Mouse (Mus musculus) olfactory bulb, adult 2 months (tissue): ENCODE data around the gene Vps26c. TPM values are rescaled to one million over a fixed set of nuclear protein-coding genes. Genes with fewer than 3 reads are reported as not detected.
A peak's percentile ranks its signal among the peaks of the same experiment; 100 is the strongest.

Experiments used
- H3K27ac ChIP-seq: fragments of 200-500 bp; 2 replicates; pipeline ENCODE4 v1.5.1; 2012; ENCODE audit warnings: low read depth, low read length; ENCODE audit not compliant: insufficient read depth
- H3K4me1 ChIP-seq: fragments of 200-500 bp; 2 replicates; pipeline ENCODE4 v1.6.1; 2012; ENCODE audit warnings: low read length; ENCODE audit not compliant: control insufficient read depth, insufficient read depth
- H3K4me3 ChIP-seq: fragments of 200-500 bp; 2 replicates; pipeline ENCODE4 v1.5.1; 2012; ENCODE audit warnings: mild to moderate bottlenecking, low read depth, low read length, moderate library complexity; ENCODE audit not compliant: insufficient read depth
- CTCF ChIP-seq: fragments of 200-500 bp; IDR thresholded peaks from 2 replicates; pipeline ENCODE4 v1.5.1; 2012; ENCODE audit warnings: low read depth, mild to moderate bottlenecking, low read length, moderate library complexity; ENCODE audit not compliant: insufficient read depth
- POLR2A ChIP-seq: fragments of 200-500 bp; IDR thresholded peaks from 2 replicates; pipeline ENCODE4 v1.6.1; 2012; ENCODE audit warnings: mild to moderate bottlenecking, low read depth, low read length, moderate library complexity; ENCODE audit not compliant: insufficient read depth
- WGBS: fragments of 180-500 bp; shearing (Covaris S2); methylation state at CpG from one replicate; pipeline ENCODE4 v1.1.7; 2018; 5-methylcytosine and 5-hydroxymethylcytosine counted together
- polyA plus RNA-seq: library from polyadenylated mRNA; stranded (reverse); fragments of >200 nt; gene quantifications from 2 replicates; pipeline ENCODE4 v1.2.4, GENCODE M21; 2012; ENCODE audit warnings: low replicate concordance; ENCODE audit not compliant: missing spikeins, insufficient read depth, insufficient read length

Gene Vps26c
- not detected in 2 replicates for polyA plus RNA-seq

DNA sequence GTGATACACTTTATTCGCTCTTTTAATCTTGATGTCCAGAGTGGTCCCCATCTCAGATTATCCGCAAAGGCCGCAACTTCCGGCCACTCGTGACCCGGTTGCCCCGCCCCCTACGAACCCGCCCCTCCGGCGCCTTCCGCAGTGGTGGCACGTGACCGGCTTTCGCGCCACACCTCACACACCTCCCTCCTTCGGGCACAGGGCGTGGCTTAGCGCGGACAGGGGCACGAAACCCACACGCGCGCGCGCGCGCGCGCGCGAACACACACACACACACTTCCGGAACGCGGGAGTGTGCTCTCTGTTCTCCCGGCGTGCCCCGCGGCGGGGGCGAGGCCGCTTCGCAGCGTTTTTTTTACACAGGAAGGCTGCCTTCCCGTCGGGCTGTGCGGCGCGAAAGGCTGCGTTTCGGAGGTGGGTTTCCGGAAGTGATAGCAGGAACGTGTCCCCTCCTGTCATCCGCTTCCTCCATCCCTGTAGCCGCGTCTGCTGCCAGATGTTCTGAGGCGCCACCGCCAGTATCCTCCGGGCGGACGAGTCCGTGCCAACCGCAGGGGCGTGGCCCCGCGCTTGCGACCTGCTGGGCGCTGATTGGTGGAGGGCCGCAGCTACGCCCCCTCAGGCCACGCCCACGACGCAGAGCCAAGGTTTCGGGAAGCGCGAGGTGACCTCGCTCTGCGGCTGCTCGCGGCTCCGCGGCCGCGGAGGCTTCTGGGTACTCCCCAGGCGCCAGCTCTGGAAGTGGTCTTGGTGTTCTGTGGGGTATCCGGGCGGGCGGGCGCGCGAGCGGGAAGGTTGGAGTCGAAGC is at the start of gene Vps26c:
Vps26c (minus strand) TSS at position 487 of the 808 bp plus-strand sequence.
- peak within 1 kb of the TSS; percentile 92 for H3K27ac ChIP-seq
- H3K4me1 ChIP-seq, result no peaks in the 10 kb centered on the region
- peak within 1 kb of the TSS; percentile 66 for H3K4me3 ChIP-seq
- TF ChIP-seq CTCF, result no peak
- TF ChIP-seq POLR2A, result peak; percentile 76
- under 1% methylated on average over 93 of the region's 93 CpGs for WGBS

- H3K4me1 ChIP-seq, result peaks cover 20% of the 10 kb centered on the region
- no peak overlapping the region for H3K4me3 ChIP-seq
- H3K27ac ChIP-seq, result no peak overlapping the region
- no peak for TF ChIP-seq POLR2A
- no peak for TF ChIP-seq CTCF
- 60% methylated on average over 5 of the region's 5 CpGs for WGBS
Measured at GRCm38 (mm10) chr16:94575757-94576156, 49.1 kb upstream of the Vps26c start.

DNA sequence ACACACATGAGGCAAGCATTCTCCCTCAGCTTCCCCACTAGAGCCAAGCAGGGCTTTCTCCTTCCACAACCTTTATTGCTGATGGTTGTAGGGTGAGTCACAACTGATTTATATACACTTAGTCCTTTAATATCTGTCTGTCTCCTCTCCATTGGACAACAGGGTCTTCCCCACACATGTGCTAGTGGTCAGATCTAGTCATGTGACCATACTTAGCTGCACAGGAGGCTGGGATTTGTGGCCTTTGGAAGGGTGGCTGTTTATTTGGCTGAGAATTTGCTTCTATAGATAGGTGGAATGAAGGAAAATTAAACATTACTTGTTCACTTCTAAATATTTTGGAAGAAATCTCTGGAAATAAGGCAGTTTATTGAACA is 48.1 kb upstream of the Vps26c start:
- H3K4me3 ChIP-seq, result no peak overlapping the region
- TF ChIP-seq POLR2A (no peak), CTCF (no peak)
- peaks cover 19% of the 10 kb centered on the region for H3K4me1 ChIP-seq
- H3K27ac ChIP-seq, result no peak overlapping the region

DNA sequence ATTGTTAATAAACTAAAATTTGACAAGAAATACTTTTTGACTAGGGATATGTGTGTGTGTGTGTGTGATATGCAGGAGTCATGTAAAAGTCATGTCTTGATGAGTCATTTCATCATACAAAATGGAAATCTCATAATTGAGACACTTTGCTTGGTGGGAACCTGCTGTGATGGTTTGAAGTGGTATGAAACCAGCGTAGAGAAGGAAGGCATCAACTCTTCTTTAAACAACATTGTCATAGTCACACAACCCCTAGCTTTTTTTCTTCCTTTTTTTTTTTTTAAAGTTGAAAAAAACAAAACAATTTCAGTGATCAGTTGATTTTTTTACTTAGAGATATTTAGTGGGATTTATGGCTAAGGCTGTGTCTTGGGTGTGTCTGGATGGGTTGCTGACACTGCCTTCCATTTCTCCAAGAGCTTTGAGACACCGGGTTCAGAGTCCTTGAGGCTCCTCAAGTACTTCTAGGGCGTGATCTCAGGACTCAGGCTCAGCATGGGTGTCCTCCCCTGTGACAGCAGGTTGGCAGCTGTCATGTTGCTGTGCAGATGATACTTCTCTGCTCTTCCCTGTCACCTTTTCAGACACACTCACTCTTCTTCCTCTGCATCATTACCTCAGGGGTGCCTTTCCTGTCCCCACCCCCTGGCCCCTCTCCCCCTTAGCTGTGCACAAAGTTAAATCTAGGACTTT is 47.5 kb upstream of the Vps26c start:
- no peak for TF ChIP-seq CTCF
- no peak overlapping the region for H3K4me3 ChIP-seq
- 64% methylated on average over 3 of the region's 3 CpGs for WGBS
- peaks cover 19% of the 10 kb centered on the region for H3K4me1 ChIP-seq
- no peak overlapping the region for H3K27ac ChIP-seq

- 7% methylated on average over 2 of the region's 2 CpGs for WGBS
- H3K4me3 ChIP-seq, result no peak overlapping the region
- no peak for TF ChIP-seq CTCF
- no peak for TF ChIP-seq POLR2A
- no peak overlapping the region for H3K27ac ChIP-seq
- H3K4me1 ChIP-seq, result peaks cover 8% of the 10 kb centered on the region
Measured at GRCm38 (mm10) chr16:94572422-94572821, 45.8 kb upstream of the Vps26c start.

DNA sequence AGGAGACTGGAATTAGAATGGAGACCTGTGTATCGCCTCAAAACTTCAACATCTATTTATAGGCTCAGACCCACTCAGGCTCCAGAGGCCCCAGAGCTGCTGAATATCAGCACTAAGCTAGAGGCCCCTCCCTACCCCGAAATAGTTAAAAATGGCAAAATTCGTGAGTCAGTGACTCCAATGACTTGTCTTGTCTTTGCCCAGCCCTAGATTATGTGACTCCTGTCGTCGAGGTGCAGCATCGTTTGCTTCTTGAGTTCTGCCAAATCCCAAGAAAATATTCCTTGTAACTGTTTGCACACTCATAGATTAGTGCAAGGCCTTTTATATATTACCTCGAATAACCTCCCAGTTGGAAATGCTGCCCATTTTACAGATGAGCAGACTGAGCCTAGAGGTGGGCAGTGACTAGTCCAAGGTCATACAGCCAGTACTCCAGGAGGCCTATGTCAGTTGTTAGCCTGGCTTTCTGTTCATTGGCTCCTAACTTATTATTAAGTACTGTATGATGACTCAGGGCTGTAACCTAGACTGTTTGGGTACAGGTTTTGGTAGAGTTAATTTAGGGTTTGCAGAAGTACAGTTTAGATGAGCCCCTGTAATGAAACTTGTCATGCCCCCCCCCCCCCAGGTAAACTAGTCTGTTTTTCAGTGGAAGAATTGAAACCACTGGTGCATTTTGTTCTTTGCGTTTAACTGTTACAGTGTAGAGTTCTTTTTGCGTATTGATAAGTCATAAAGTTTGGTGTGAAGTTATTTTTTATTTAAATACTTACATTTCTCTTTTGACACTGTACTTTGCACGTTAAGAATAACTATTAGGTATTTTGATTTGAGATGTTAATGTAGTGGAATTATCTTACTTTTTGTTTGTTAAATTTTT is 44.7 kb upstream of the Vps26c start:
- Histone ChIP-seq H3K4me1 (peaks cover 8% of the 10 kb centered on the region), H3K4me3 (peak overlapping the region; percentile 72), H3K27ac (peak overlapping the region; percentile 97)
- TF ChIP-seq POLR2A (no peak), CTCF (no peak)
- 9% methylated on average over 10 of the region's 10 CpGs for WGBS

GRCm38 (mm10) chr16:94570361-94571041 is 43.9 kb upstream of the Vps26c start:
- 4% methylated on average over 87 of the region's 88 CpGs for WGBS
- H3K27ac ChIP-seq, result peak overlapping the region; percentile 97

DNA sequence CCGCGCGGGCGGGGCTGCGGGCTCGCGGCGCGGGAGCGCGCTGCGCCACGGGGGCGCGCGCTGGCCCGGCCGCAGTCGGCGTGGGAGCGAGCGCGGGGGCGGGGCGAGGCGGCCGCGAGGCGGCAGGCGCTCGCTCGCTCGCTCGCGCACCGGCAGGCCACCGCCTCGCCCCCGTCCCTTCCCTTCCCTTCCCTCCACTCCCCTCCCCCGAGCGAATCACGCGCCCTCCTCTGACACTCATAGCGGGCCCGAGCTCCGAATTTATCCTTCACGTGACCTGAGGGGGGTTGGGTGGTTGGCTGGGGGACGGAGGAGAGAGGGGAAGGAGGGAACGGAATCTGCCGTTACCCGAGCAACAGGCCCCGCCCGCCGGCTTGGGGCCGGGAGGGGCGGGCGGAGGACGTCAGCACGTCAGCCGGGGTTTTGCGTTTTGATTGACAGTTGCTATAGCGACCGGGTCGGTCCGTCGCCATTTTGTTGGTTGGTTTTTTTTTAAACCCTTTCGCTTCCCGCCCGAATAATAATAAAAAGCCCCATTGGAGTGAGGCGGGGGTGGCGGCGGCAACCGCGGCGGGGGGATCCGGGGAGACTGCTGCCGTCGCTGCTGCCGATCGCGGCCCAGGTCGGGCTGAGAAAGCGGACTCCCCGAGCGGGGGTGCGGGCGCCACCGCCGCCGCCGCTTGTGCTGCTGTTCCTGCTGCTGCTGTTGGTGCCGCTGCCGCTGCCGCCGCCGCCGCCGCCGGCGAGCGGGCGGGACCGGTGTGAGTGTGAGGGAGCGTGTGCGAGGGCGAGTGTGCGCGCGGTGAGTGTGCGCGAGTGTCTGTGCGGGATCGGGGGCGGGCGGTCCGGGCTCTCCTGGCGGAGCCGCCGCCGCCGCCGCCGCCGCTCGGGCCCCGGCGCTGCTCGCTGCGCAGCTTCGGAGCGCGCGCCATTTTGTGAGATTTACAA is 42.9 kb upstream of the Vps26c start, which contains the start of gene Dyrk1a:
Dyrk1a (plus strand) TSS at position 782 of the 948 bp plus-strand sequence.
- 4% methylated on average over 128 of the region's 133 CpGs for WGBS
- TF ChIP-seq POLR2A, result no peak
- TF ChIP-seq CTCF, result no peak
- H3K4me1 ChIP-seq, result peaks cover 3% of the 10 kb centered on the region

More at GRCm38 (mm10) chr16:94570361-94571041, 43.9 kb upstream of the Vps26c start:
- peaks cover 3% of the 10 kb centered on the region for H3K4me1 ChIP-seq
- peak overlapping the region; percentile 72 for H3K4me3 ChIP-seq
- no peak for TF ChIP-seq POLR2A

More for the DNA sequence above, 42.9 kb upstream of the Vps26c start, which contains the start of gene Dyrk1a:
- peak within 1 kb of the TSS; percentile 100 for H3K4me3 ChIP-seq
- peak within 1 kb of the TSS; percentile 100 for H3K27ac ChIP-seq
